Mouse (Mus musculus) telencephalon, adult 2 months (tissue): Measurements from ENCODE around the gene Gpr62.
A peak's percentile ranks its signal among the peaks of the same experiment; 100 is the strongest.

ENCODE experiments used
- DNase-seq: peaks from one replicate; pipeline ENCODE4 v3.0.0-alpha.2; 2011; ENCODE audit warnings: low read depth, low spot score

The Gpr62 gene

GRCm38 (mm10) chr9:106454888-106455681, 10.7 kb downstream of the Gpr62 start:
- no peak for DNase-seq

- no peak for DNase-seq
Observed at GRCm38 (mm10) chr9:106454071-106454761, 11.5 kb downstream of the Gpr62 start.

- DNase-seq: no peak
Observed at GRCm38 (mm10) chr9:106453271-106454070, 12.3 kb downstream of the Gpr62 start, which contains the start of gene Pcbp4. TSS of gene Pcbp4 (plus strand) at chr9:106453291.

GRCm38 (mm10) chr9:106452821-106453220, 12.9 kb downstream of the Gpr62 start:
- no peak for DNase-seq

- DNase-seq: no peak
Observed at GRCm38 (mm10) chr9:106452351-106452750, 13.4 kb downstream of the Gpr62 start.

GRCm38 (mm10) chr9:106451899-106452298, 13.8 kb downstream of the Gpr62 start:
- no peak for DNase-seq

GRCm38 (mm10) chr9:106451298-106451697, 14.4 kb downstream of the Gpr62 start:
- no peak for DNase-seq

- no peak for DNase-seq
Observed at GRCm38 (mm10) chr9:106450661-106451060, 15.1 kb downstream of the Gpr62 start.

GRCm38 (mm10) chr9:106449947-106450346, 15.8 kb downstream of the Gpr62 start:
- DNase-seq: no peak

- peak; percentile 80 for DNase-seq
Observed at GRCm38 (mm10) chr9:106448498-106449031, 17.2 kb downstream of the Gpr62 start.

GRCm38 (mm10) chr9:106447951-106448350, 17.8 kb downstream of the Gpr62 start:
- DNase-seq: no peak

- DNase-seq: peak; percentile 90
Observed at GRCm38 (mm10) chr9:106447348-106447747, 18.4 kb downstream of the Gpr62 start, which contains the start of the genes Abhd14b and Abhd14a. TSS of gene Abhd14b (plus strand) at chr9:106447459. TSS of gene Abhd14a (minus strand) at chr9:106447678.

GRCm38 (mm10) chr9:106444836-106445235, 20.9 kb downstream of the Gpr62 start:
- no peak for DNase-seq

GRCm38 (mm10) chr9:106442680-106443079, 23.1 kb downstream of the Gpr62 start:
- no peak for DNase-seq

GRCm38 (mm10) chr9:106436566-106436965, 29.2 kb downstream of the Gpr62 start:
- no peak for DNase-seq

GRCm38 (mm10) chr9:106433389-106433788, 32.3 kb downstream of the Gpr62 start:
- DNase-seq: no peak

- DNase-seq: no peak
Observed at GRCm38 (mm10) chr9:106430015-106430264, 35.8 kb downstream of the Gpr62 start.

GRCm38 (mm10) chr9:106429221-106430014, 36.3 kb downstream of the Gpr62 start, which contains the start of gene Rpl29:
TSS of gene Rpl29 (plus strand) at chr9:106429454.
- DNase-seq: peak; percentile 96

- DNase-seq: no peak
Observed at GRCm38 (mm10) chr9:106428719-106429220, 37.0 kb downstream of the Gpr62 start.

- no peak for DNase-seq
Observed at GRCm38 (mm10) chr9:106421865-106422160, 43.9 kb downstream of the Gpr62 start.
